Mouse (Mus musculus): ENCODE data around the gene Slc36a2.
"Not testable (repeated sequence)": the region's sequence is repeated elsewhere in the genome, so short reads cannot be mapped to it uniquely, and the experiment has no call there.

The Slc36a2 gene

DNA sequence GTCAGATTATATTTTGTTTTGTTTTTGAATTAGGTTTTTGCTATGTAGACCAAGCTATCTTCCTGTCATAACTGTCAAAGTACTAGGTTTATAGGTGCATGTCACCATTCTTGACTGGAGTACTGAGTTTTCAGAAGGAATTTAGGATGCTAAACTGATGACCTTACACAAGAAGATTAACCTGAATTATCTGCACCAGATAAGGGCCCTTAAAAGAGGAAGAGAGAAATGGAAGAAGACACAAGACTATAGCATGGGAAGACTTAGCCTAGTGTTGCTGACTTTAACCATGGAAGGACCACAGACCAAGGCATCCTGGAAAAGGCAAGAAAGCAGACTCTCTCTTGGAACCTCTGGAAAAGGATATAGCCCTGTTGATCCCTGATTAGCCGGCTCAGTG lies 51.7 kb downstream of the Slc36a2 start:
- no peak for DNase-seq (ENCODE audit: low spot score in 2 of 2)

DNA sequence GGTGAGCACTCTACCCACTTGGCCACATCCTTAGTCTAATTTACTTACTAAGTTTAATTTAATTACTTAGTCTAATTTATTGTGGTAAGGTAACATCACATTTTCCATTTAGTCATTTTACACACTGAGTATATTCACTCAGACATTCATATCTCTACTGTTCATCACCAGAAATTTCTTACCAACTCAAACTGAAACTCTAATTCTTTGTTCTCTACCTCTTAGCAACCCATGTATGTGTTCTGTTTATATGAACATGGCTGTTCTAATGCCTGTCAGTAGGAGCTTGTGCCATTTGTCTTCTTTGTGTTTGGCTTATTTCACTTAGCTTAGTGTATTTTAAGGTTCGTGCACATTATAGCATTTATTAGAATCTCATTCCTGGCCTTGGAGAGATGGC lies 52.9 kb downstream of the Slc36a2 start:
- no peak for DNase-seq (ENCODE audit: low spot score in 2 of 2)

- DNase-seq (ENCODE audit: low spot score in 2 of 2): no peak
Measured at GRCm38 (mm10) chr11:55131077-55131742, 53.7 kb downstream of the Slc36a2 start.

DNA sequence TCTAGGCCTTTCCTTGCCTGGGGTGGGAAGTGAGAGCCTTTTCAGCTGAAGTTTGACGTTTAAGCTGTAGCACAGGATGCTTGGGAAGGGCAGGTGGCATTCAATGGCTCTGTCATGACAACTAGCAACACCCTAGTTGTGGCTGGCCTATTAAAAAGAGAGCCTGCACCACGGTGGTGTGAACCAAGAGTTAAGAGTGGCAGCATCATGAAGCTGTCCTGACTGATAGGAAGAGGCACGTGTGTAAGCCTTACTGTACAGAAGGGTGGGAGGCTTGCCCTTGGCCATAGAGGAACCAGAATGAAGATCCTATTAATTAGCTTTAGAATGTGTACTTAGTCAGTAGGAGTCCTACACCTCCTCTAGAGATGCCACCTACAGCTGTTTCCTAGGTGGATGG lies 56.5 kb downstream of the Slc36a2 start:
- no peak for DNase-seq (ENCODE audit: low spot score in 2 of 2)

DNA sequence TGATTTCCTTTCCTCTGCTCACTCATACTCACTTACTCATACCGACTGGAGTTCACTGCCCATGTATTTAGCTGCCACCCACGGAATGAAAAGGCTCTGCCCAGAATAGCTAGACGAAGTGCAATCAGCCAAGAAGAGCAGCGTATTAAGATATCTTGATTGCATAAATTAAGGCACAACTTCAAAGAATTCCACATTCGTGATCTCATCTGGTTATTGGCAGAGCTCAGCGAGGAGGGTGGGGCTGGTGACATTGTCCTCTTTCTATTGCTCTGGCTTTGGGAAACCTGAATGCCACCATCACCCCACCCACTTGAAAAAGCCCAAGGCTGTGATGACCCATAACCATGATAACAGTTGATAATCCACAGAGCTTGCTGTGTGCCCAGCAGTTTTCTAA lies 56.9 kb downstream of the Slc36a2 start:
- DNase-seq (ENCODE audit: low spot score in 2 of 2): peak in 1 of 2 experiments; percentile 18

GRCm38 (mm10) chr11:55126663-55127062 lies 58.2 kb downstream of the Slc36a2 start:
- DNase-seq (ENCODE audit: low spot score in 2 of 2): no peak

GRCm38 (mm10) chr11:55121430-55121829 lies 63.4 kb downstream of the Slc36a2 start:
- DNase-seq (ENCODE audit: low spot score in 2 of 2): no peak

DNA sequence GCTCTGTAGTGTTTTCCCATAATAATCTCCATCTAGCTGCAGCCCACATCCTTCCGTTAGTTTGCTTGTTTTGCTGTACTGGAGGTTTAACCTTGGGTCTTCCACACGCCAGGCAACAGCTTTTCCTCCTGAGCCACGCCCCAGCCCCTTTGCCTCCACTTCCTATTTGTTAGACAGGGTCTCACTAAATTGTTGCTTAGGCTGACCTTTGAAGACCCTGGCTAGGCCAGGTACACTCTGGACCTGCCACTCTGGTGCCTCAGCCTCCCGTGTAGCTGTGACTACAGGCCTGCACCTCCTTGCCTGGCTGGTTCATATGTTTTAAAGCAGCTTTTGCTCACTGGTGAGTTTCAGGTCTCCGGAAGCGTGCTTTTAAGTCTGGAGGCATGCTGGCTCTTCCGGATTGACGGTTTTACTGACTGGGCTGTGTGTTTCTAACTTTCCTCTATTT lies 64.0 kb downstream of the Slc36a2 start:
- DNase-seq (ENCODE audit: low spot score in 2 of 2): no peak

GRCm38 (mm10) chr11:55120279-55120678 lies 64.6 kb downstream of the Slc36a2 start:
- DNase-seq (ENCODE audit: low spot score in 2 of 2): no peak

DNA sequence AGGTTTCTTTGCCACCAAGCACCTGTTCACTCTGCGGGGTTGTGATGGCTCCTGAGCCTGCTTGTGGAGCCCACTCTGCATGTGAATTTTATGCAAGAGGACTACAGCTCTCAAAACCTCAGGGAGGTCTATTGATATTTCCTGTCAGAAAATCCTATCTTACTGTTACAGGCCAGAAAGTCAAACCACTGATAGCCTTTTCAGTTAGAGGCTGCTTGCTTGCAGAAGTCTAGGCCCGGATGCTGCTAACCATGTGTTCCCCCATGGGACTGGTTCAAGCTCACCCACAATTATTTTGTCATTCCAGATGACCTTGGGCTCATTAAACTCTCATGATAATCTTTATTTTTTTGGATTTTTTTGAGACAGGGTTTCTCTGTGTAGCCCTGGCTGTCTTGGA lies 67.8 kb downstream of the Slc36a2 start:
- no peak for DNase-seq (ENCODE audit: low spot score in 2 of 2)

GRCm38 (mm10) chr11:55116004-55116403 lies 68.9 kb downstream of the Slc36a2 start:
- no peak for DNase-seq (ENCODE audit: low spot score in 2 of 2)

GRCm38 (mm10) chr11:55114291-55114690 lies 70.6 kb downstream of the Slc36a2 start:
- no peak for DNase-seq (ENCODE audit: low spot score in 2 of 2)

DNA sequence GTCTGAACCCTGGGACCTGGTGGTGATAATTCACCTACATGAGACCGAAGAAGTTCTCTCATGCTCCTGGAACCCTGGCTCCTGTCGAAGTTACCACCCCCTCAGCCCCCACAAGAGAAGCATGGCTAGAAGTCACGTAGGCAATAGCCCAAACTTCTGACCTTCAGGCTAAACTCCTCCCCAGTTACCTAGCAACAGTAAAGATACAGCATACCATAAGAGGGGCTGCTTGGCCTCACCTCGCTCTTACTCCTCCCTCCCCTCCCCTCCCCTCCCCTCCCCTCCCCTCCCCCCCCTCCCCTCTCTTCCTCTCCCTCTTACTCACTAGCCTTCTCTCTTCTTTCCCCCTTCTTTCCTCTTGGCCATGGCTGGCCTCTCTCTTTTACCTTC lies 71.0 kb downstream of the Slc36a2 start:
- not testable (repeated sequence) for DNase-seq (ENCODE audit: low spot score in 2 of 2)

DNA sequence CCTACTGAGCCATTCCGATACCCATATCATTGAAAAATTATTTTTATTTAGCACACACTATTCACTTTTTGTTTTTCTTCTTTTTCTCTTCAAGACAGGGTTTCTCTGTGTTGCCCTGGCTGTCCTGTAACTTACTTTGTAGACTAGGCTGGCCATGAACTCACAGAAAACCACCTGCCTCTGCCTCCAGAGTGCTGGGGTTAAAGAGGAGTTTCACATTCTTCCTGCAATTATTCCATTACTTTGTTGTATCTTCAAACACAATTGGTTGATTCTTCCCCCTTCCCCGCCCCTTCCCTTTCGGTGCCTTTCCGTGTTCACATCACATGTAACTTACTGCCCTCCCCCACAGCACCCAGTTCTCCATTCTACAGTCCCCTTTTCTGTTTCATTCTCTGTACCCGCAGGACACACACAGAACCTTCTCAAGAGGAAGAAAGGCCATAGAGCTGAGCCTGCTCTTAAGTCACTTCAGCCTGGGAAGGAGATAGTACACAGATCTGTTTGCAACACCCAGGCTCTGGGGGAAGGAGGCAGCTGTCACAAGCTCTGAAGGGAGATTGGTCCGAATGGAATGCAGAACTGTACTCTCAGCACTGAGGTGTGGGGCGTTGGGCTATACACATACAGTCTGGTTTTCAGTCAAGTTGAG lies 71.5 kb downstream of the Slc36a2 start:
- DNase-seq (ENCODE audit: low spot score in 2 of 2): no peak

- no peak for DNase-seq (ENCODE audit: low spot score in 2 of 2)
Measured at GRCm38 (mm10) chr11:55110566-55111169, 74.2 kb downstream of the Slc36a2 start.

DNA sequence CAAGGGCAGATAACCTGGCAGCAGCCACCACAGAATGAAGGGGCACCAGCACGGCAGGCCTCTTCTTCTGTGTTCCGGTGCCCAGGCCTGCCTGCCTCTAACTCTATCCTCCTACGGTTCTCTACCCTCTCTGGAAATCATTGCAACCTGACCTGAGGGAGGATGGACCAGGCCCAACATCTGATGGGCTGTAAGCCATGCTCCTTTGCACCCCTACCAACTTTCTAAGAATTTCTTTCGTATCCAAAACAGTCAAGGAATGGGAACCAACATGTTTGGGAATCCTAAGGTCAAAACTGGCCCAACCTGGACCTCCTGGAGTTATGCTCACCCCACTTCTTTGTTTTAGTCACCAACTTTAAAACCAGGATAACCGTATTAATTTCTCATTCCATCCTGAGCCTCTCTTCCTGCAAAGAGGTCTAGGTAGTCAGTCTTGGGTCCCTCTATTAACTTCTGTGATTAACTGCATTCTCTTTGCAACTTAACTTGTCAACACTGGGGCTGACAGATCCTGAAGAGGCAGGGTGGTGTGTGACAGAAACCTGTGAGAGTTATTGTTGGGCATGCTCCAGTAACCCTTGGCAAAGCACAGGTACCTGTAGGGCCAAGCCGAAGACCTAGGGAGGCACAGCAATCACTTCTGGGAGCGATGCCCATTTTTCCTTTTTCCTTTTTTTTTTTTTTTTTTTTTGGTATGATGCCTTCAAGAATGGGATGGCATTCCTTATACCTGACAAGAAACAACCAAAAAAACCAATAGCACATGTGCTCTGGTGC lies 75.2 kb downstream of the Slc36a2 start:
- DNase-seq (ENCODE audit: low spot score in 2 of 2): no peak

Data from right cerebral cortex, postnatal 36 days (tissue).